Mouse (Mus musculus): ENCODE measurements at regions not wholly inside any gene's neighbourhood (a gene's known extent, or its start where the extent isn't known, plus 50 kb on each side); places are given as distances from the start of the nearest gene placed in this dataset.

- no peak for DNase-seq
- intact Hi-C loops (cut with DNase I) = no loop called here
Measured at GRCm38 (mm10) chr3:118491871-118492270, 70.1 kb upstream of the Dpyd start.

GRCm38 (mm10) chr3:118494611-118495010 lies 67.3 kb upstream of the Dpyd start:
- no peak for DNase-seq
- intact Hi-C loops (cut with DNase I) = no loop called here

GRCm38 (mm10) chr3:118500234-118500633 lies 61.7 kb upstream of the Dpyd start:
- peak in 1 of 2 experiments; percentile 4 for DNase-seq
- intact Hi-C loops (cut with DNase I) = no loop called here

- DNase-seq = no peak
- intact Hi-C loops (cut with DNase I) = no loop called here
Measured at GRCm38 (mm10) chr3:118507582-118508237, 54.2 kb upstream of the Dpyd start.

- no peak for DNase-seq
- intact Hi-C loops (cut with DNase I) = no loop called here
Measured at GRCm38 (mm10) chr3:118510837-118511236, 51.1 kb upstream of the Dpyd start.

- intact Hi-C loops (cut with DNase I) = no loop called here
- DNase-seq = no peak
Measured at GRCm38 (mm10) chr3:118511969-118512368, 50.0 kb upstream of the Dpyd start.

Small RNA genes in the stretch of these regions (microRNA-seq; reads per million reads assigned to microRNA genes)
- gene Gm24155 = 0 to 0.36 reads per million in 2 experiments
- gene Mir137 = 14.8 to 75.5 reads per million in 2 experiments

All from gastrocnemius, postnatal 36 days (tissue).